Mouse (Mus musculus): ENCODE data around the gene Klf9.

DNA sequence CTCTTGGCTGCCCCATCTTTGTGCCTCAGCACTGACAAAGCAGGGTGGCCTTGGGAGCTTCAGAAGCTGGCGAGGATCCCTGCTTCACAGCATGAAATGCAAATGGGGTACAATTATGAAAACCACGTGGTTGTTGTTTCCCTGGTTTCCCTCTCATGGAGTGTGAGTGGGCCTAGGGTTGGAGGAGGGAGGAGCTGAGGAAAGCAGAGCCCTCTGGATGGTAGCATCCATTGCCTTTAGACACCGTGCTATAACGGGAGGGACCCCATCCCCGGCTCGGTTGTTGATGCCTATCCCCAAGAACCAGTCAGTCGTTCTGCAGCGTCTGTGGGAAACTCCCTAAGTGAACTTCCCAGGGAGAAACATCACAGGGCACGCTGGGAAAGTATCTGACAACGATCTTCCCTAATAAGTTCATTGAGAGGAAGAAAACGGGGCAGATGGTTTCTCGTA is 5.4 kb downstream of the Klf9 start:
- TF ChIP-seq CTCF (IDR thresholded peaks at IDR 0.05; ENCODE audit: insufficient read depth, low read depth, low read length) (no peak), POLR2A (IDR thresholded peaks at IDR 0.05; ENCODE audit: insufficient read depth, low read depth, low read length) (no peak)
